Mouse (Mus musculus) testis, adult 2 months (tissue): ENCODE measurements around the gene A930009A15Rik.

Source experiments
- CTCF ChIP-seq: fragments of 200-500 bp; IDR thresholded peaks from 2 replicates; pipeline ENCODE4 v1.5.1; 2012; ENCODE audit warnings: low read depth, mild to moderate bottlenecking, inconsistent platforms, low read length, moderate library complexity; ENCODE audit not compliant: control insufficient read depth, insufficient read depth, insufficient replicate concordance
- POLR2A ChIP-seq: fragments of 200-500 bp; IDR thresholded peaks from 2 replicates; pipeline ENCODE4 v1.6.1; 2012; ENCODE audit warnings: low read depth, mild to moderate bottlenecking, inconsistent platforms, low read length, moderate library complexity; ENCODE audit not compliant: control insufficient read depth

DNA sequence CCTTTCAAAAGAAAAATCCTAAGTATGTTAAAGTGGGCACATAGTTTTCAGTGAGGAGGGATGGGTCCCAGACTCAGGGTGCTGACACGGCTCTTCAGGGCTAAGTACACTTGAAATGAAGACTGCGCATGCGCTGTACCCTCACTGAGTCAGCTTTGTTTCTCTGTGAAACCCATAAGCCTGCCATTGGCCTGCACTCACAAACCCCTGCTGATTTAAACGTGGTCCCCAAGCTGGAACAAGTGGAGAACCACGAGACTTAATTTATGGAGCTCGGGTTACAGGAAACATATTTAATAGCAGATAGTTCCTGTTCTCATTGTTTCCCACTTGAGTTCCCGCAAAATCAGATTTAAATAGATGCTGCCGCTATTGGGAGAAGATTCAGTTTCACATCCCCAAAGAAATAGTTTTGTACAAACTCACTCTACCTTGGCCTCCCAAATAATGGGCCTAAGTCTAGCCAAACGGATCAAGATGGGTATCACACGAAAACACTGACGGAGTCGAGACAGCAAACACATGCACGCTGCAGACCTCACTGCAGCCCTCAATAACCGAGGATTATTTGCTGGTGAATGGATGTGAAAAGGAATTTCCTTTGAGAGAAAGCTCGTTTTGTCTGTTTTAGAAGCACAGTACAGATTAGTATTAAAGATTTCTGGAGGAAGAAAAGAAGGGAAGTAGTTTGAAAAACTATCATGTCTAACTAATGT is 54.3 kb downstream of the A930009A15Rik start:
- TF ChIP-seq POLR2A (no peak), CTCF (no peak)
